Mouse (Mus musculus) adrenal gland, postnatal 14 days (tissue): ENCODE measurements at regions not wholly inside any gene's neighbourhood (a gene's known extent, or its start where the extent isn't known, plus 50 kb on each side); places are given as distances from the start of the nearest gene placed in this dataset.

Experiments used
- DNase-seq: peaks from one replicate; pipeline ENCODE4 v3.0.0; 2021; ENCODE audit warnings: mixed read lengths

DNA sequence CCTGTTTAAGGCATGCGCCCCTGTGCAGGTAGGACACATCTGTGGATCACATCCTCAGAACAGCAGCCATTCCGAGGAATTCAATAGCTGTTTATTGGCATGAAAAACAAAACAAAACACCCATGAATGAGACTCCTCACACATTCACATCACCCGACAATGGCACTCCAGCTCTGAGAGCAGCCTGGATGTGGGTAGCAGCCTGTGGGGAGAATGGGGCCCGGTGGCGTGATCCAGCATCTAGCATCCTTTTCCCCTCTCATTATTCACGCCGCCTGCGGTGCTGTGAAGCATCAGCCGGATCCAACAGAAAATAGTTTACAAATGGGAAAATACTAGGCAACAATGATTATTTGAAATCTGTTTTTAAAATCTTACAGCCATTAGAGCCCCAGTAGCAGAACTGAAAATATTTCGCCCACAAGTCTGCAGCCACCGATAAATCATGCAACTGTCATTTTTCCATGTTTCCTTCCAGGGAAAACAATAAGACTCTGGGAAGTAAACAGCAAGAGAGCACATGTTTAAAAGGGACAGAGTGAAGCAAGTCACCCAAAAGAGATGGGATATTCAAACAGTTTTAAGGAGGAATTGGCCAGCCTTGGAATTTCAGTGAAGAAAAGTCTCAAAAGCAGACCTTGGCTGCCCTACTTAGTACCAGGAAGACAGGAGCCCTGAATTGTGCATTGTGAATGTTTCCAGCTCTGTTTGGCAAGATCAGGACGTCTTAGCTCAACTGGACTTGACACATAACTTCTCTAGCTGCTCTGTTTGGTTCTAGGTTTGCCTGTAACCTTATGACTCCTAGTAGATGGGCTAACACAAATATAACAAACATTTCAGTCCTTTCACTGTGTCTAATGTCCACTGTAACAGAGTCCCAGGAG lies 50.2 kb upstream of the Arntl start:
- no peak for DNase-seq
